In genomic region chr9:55226251-55226650, GRCm38 (mm10) we compare ENCODE assay signal across 16 mouse cellular contexts. TPM values are rescaled to one million over a fixed set of nuclear protein-coding genes. Genes with fewer than 3 reads are reported as not detected.
A peak's percentile ranks its signal among the peaks of the same experiment; 100 is the strongest.
DNase-seq lines count a peak whose midpoint lies in the region; ATAC-seq and TF ChIP-seq lines count a peak whose summit lies in the region.
"Had no signal": no experiment of that assay in that cellular context is flagged by ENCODE, and none has a peak within 500 bp of the region (broad histone marks: within the 10 kb centered on the region; RNA-seq: fewer than 3 reads in every experiment).

No protein-coding gene starts in this region.

- no peak overlapping the region for H3K4me3 ChIP-seq in neural tube, embryonic 15.5 days (replicated peaks)
- H3K4me3 ChIP-seq in layer of hippocampus, adult 2 months = no peak overlapping the region
- H3K4me3 ChIP-seq: embryonic facial prominence, embryonic 13.5 days; hindbrain, embryonic 10.5 days; kidney, embryonic 15.5 days; liver, embryonic 13.5 days had no signal

- no peaks in the 10 kb centered on the region for H3K27me3 ChIP-seq in neural tube, embryonic 15.5 days (replicated peaks)
- H3K27me3 ChIP-seq: embryonic facial prominence, embryonic 13.5 days; kidney, embryonic 15.5 days; liver, embryonic 13.5 days had no signal

- peak overlapping the region; percentile 60 for H3K27ac ChIP-seq in neural tube, embryonic 15.5 days (replicated peaks)
- H3K27ac ChIP-seq in layer of hippocampus, adult 2 months = 0 out of 2 replicates have a peak overlapping the region, but pooled peaks have one; percentile 36
- H3K27ac ChIP-seq: embryonic facial prominence, embryonic 13.5 days; hindbrain, embryonic 10.5 days; kidney, embryonic 15.5 days; liver, embryonic 13.5 days had no signal

- ATAC-seq in neural tube, embryonic 15.5 days (ENCODE audit: low FRiP score) = no peak
- no peak for ATAC-seq in activated CD4-positive, CD25-positive, alpha-beta regulatory T cell, adult 4 months
- ATAC-seq: midbrain, embryonic 16.5 days had no signal

- peak; percentile 44 to 64 for DNase-seq in frontal cortex, adult 2 months (ENCODE audit: extremely low spot score in 1 of 2, low spot score in 1 of 2)
- no peak for DNase-seq in frontal cortex, postnatal 25 days (ENCODE audit: low spot score in 2 of 2)
- DNase-seq in neural tube, embryonic 10.5 days (ENCODE audit: extremely low spot score, low spot score) = no peak
- DNase-seq in layer of hippocampus, adult 2 months (ENCODE audit: low spot score in 2 of 2) = peak; percentile 23 to 63
- peak; percentile 18 to 57 for DNase-seq in right cerebral cortex, postnatal 36 days (ENCODE audit: low spot score in 2 of 2)
- DNase-seq in kidney, postnatal 10 days = no peak
- DNase-seq: adrenal gland, postnatal 25 days; cerebellum, adult 9-10 months; heart, adult 18-20 months; liver, embryonic 13.5 days had no signal

- H3K36me3 ChIP-seq in neural tube, embryonic 15.5 days = peaks cover 41% of the 10 kb centered on the region

- no peak overlapping the region for H3K4me2 ChIP-seq in neural tube, embryonic 15.5 days
- H3K4me2 ChIP-seq: embryonic facial prominence, embryonic 13.5 days; kidney, embryonic 15.5 days; liver, embryonic 13.5 days had no signal

- TF ChIP-seq CTCF in layer of hippocampus, adult 2 months (conservative IDR thresholded peaks at IDR 0.05) = no peak

- no peaks in the 10 kb centered on the region for H3K9me3 ChIP-seq in neural tube, embryonic 15.5 days (replicated peaks)
- H3K9me3 ChIP-seq: embryonic facial prominence, embryonic 13.5 days; hindbrain, embryonic 10.5 days; kidney, embryonic 15.5 days; liver, embryonic 13.5 days had no signal

- H3K9ac ChIP-seq in neural tube, embryonic 15.5 days (replicated peaks) = no peak overlapping the region
- H3K9ac ChIP-seq: embryonic facial prominence, embryonic 13.5 days; kidney, embryonic 15.5 days; liver, embryonic 13.5 days had no signal

- peaks cover 10% of the 10 kb centered on the region; the same call in 1 of the 2 replicates for H3K4me1 ChIP-seq in neural tube, embryonic 15.5 days
- H3K4me1 ChIP-seq: embryonic facial prominence, embryonic 13.5 days; hindbrain, embryonic 10.5 days; kidney, embryonic 15.5 days; liver, embryonic 13.5 days had no signal

- WGBS in neural tube, embryonic 15.5 days = 44% methylated on average over 3 of the region's 3 CpGs

RNA-seq across cellular contexts. Expression of gene Fbxo22, which starts 17.5 kb away (rescaled TPM):
- 30.8 and 33.5 TPM in 2 replicates for polyA plus RNA-seq in frontal cortex, adult 2 months (2012; rRNA removed)
- polyA plus RNA-seq in neural tube, embryonic 15.5 days (2015; fragmentation: Nextera tagmentation; extraction: Ambion mirVana) = 78.8 and 80.1 TPM in 2 replicates
- 10 to 100 TPM; 31.0 to 36.0 TPM for total RNA-seq in layer of hippocampus, adult 2 months (2021)
- polyA plus RNA-seq in activated CD4-positive, CD25-positive, alpha-beta regulatory T cell, adult 4 months (2017; shearing (Covaris generic)) = 10 to 100 TPM; 44.7 to 50.1 TPM

Comparison
In these comparisons a context has a peak if more than half of its experiments do, and no peak if none do; other contexts are left out.
1. DNase-seq: peak in frontal cortex, adult 2 months (2 of 2), layer of hippocampus, adult 2 months (2 of 2) and right cerebral cortex, postnatal 36 days (2 of 2); none in frontal cortex, postnatal 25 days (0 of 2), neural tube, embryonic 10.5 days (single experiment) and kidney, postnatal 10 days (single experiment).